Mouse (Mus musculus): ENCODE measurements around the gene Gch1. TPM values are rescaled to one million over a fixed set of nuclear protein-coding genes. Genes with fewer than 3 reads are reported as not detected.

The Gch1 gene
- polyA plus RNA-seq, 1 experiment = 3.4 TPM

- TF ChIP-seq POLR2A (IDR thresholded peaks at IDR 0.05; ENCODE audit: borderline replicate concordance, extremely low read depth, insufficient read depth, insufficient read length, poor library complexity, severe bottlenecking) (no peak), CTCF (IDR thresholded peaks at IDR 0.05; ENCODE audit: borderline replicate concordance, extremely low read depth, insufficient read depth, insufficient read length) (no peak)
- DNase-seq (ENCODE audit: low read depth) = no peak
Observed at GRCm38 (mm10) chr14:47107461-47107860, 81.8 kb downstream of the Gch1 start.

- no peak for TF ChIP-seq POLR2A (IDR thresholded peaks at IDR 0.05; ENCODE audit: borderline replicate concordance, extremely low read depth, insufficient read depth, insufficient read length, poor library complexity, severe bottlenecking)
- TF ChIP-seq CTCF (IDR thresholded peaks at IDR 0.05; ENCODE audit: borderline replicate concordance, extremely low read depth, insufficient read depth, insufficient read length) = no peak
- DNase-seq (ENCODE audit: low read depth) = no peak
Observed at GRCm38 (mm10) chr14:47105755-47106154, 83.5 kb downstream of the Gch1 start.

- no peak for DNase-seq (ENCODE audit: low read depth)
- TF ChIP-seq CTCF (IDR thresholded peaks at IDR 0.05; ENCODE audit: borderline replicate concordance, extremely low read depth, insufficient read depth, insufficient read length) (no peak), POLR2A (IDR thresholded peaks at IDR 0.05; ENCODE audit: borderline replicate concordance, extremely low read depth, insufficient read depth, insufficient read length, poor library complexity, severe bottlenecking) (no peak)
Observed at GRCm38 (mm10) chr14:47105174-47105557, 84.0 kb downstream of the Gch1 start.

GRCm38 (mm10) chr14:47104246-47105173 is 84.7 kb downstream of the Gch1 start:
- DNase-seq (ENCODE audit: low read depth) = no peak
- TF ChIP-seq CTCF (IDR thresholded peaks at IDR 0.05; ENCODE audit: borderline replicate concordance, extremely low read depth, insufficient read depth, insufficient read length) (no peak), POLR2A (IDR thresholded peaks at IDR 0.05; ENCODE audit: borderline replicate concordance, extremely low read depth, insufficient read depth, insufficient read length, poor library complexity, severe bottlenecking) (no peak)

Other genes starting within 250 kb of the Gch1 start
- 15.3 and 15.9 TPM in 2 replicates for gene Wdhd1, start 87.4 kb upstream of the Gch1 start, polyA plus RNA-seq (2012; rRNA removed)
- 6.7 and 9.9 TPM in 2 replicates for gene Socs4, start 87.5 kb upstream of the Gch1 start, polyA plus RNA-seq (2012; rRNA removed)
- 49.8 and 60.3 TPM in 2 replicates for gene Mapk1ip1l, start 108.9 kb upstream of the Gch1 start, polyA plus RNA-seq (2012; rRNA removed)
- gene Lgals3, start 178.3 kb upstream of the Gch1 start, polyA plus RNA-seq (2012; rRNA removed) = 2.5 and 3.5 TPM in 2 replicates
- 11.5 and 16.3 TPM in 2 replicates for gene Dlgap5, start 229.0 kb upstream of the Gch1 start, polyA plus RNA-seq (2012; rRNA removed)